Mouse (Mus musculus) lung, adult 2 months (tissue): Measurements from ENCODE around the gene Hist1h2aa. TPM values are rescaled to one million over a fixed set of nuclear protein-coding genes. Genes with fewer than 3 reads are reported as not detected.

Experiments used
- DNase-seq: peaks from one replicate; pipeline ENCODE4 v3.0.0; 2022
- H3K4me1 ChIP-seq: fragments of 200-500 bp; 2 replicates; pipeline ENCODE4 v1.6.1; 2011; ENCODE audit warnings: low read length; ENCODE audit not compliant: control insufficient read depth, insufficient read depth
- H3K4me3 ChIP-seq: fragments of 200-500 bp; replicated peaks from 2 replicates; pipeline ENCODE3; 2011; ENCODE audit warnings: low read depth, mild to moderate bottlenecking, control low read depth, low read length; ENCODE audit errors: extremely low read depth
- CTCF ChIP-seq: fragments of 200-500 bp; IDR thresholded peaks from 2 replicates; pipeline ENCODE4 v1.5.1; 2011; ENCODE audit warnings: mild to moderate bottlenecking, low read length, control low read depth; ENCODE audit not compliant: insufficient read depth
- POLR2A ChIP-seq: fragments of 200-500 bp; IDR thresholded peaks from 2 replicates; pipeline ENCODE4 v1.6.1; 2011; ENCODE audit warnings: low read depth, mild to moderate bottlenecking, control low read depth, low read length, borderline replicate concordance; ENCODE audit errors: extremely low read depth
- WGBS: fragments of 180-500 bp; shearing (Covaris S2); methylation state at CpG from one replicate; pipeline ENCODE4 v1.1.7; 2018; 5-methylcytosine and 5-hydroxymethylcytosine counted together
- polyA plus RNA-seq: library from polyadenylated mRNA; depleted of rRNA; stranded (reverse); fragments of >200 nt; gene quantifications from 2 replicates; pipeline ENCODE4 v1.2.3, GENCODE M21; 2012; rRNA removed

Hist1h2aa gene
- polyA plus RNA-seq: not detected in 2 replicates

DNA sequence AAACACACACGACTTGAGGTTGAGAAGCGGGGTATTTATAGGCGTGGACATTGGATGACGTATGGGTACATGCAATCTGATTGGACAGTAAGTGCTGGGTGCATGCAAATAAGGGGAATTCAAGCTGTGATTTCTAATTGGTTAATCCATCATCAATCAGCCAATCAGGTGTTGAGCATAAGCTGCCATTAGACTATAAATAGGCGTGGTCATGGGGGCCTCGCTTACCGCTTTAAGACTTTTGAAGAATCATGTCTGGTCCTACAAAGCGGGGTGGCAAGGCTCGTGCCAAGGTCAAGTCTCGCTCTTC lies at the start of gene Hist1h2aa:
Hist1h2aa (plus strand) TSS at position 252 of the 310 bp plus-strand sequence.
- 91% methylated on average over 10 of the region's 10 CpGs for WGBS
- TF ChIP-seq CTCF: no peak
- TF ChIP-seq POLR2A: no peak
- Histone ChIP-seq H3K4me1 (no peaks in the 10 kb centered on the region), H3K4me3 (no peak within 1 kb of the TSS)
- no peak for DNase-seq

DNA sequence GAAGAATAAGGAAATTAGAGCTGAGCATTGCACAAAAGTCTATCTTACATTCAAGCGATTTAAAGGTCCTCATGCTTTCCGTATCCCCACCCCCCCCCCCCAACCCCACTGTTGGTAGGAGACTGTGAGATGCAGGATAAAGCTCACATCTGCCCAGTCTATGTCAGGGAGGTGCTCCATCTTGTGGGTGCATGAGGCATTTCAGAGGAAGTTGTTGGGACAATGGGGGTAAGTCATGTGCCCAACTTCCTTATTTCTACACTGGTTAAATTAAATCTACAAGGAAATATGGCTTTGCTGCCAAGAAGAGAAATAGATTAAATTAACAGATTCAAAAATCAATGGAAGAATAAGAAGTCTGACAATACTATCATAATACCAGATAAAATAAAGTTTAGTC lies 48.7 kb upstream of the Hist1h2aa start:
- DNase-seq: no peak
- 33% methylated on average over 2 of the region's 2 CpGs for WGBS
- Histone ChIP-seq H3K4me3 (no peak overlapping the region), H3K4me1 (no peaks in the 10 kb centered on the region)
- TF ChIP-seq POLR2A (no peak), CTCF (peak; percentile 34; the same call in 1 of the 2 replicates)

DNA sequence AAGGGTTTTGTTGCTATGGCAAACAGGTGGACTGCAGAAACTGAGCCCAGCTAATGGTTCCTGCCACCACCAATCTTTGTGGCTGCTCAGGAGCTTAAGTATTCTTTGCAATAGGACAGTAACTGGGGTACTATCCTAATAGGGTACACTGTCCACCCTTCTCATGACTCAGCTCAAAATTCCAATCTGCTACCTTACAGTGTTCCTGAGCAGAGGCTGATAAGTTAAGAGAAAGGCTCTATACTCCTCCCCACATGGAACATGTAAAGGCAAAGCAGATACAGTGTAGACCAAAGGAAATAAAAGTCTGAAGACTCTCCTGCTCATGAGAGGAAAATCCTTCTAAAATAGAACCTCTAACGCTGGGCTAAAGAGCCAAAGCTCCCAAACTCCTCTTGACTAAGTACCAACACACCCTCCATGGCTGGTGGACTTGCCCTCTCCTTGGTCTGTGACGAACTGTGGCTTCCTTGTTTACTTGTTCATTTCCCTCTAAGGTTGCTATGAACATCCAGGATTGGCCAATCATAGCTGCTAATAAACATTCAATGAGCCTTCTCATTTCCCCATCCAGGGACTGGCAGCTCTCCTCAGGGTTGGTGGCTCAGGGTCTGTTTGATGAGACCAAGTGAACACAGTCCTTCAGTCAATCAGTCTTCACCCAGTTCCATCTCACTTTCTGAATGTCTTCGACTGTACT lies 47.1 kb upstream of the Hist1h2aa start:
- TF ChIP-seq POLR2A: no peak
- no peak for TF ChIP-seq CTCF
- no peaks in the 10 kb centered on the region for H3K4me1 ChIP-seq
- H3K4me3 ChIP-seq: no peak overlapping the region
- WGBS: 49% methylated on average over 3 of the region's 3 CpGs
- no peak for DNase-seq

DNA sequence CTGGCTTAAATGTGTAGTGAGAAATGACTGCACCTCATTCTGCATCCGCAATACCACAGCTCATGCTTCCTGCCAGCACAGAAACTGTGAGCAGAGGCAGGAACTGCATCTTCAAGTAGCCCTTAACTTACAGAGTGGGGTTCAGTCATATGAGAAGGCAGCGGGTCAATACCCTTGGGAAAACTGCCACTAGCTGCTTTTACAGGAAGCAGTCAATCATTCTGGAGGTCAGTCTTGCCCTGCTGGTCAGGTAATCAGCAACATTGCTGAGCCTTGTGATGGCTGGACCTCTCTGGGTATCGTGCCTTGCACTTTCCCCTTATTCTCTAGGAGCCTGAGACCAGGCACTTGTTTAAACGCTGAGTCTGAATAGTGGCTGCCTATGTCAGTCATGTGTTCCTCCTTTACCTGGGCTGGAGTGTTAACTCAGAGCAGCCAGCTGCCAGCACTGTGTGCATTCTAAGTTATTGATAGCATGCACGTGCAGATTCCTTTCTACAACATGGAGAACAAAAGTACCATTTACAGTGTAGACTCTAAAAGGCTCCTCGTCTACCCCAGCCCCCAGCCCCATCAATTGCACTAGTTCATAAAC lies 45.2 kb upstream of the Hist1h2aa start:
- H3K4me3 ChIP-seq: no peak overlapping the region
- H3K4me1 ChIP-seq: no peaks in the 10 kb centered on the region
- no peak for TF ChIP-seq CTCF
- TF ChIP-seq POLR2A: no peak
- 63% methylated on average over 6 of the region's 6 CpGs for WGBS
- no peak for DNase-seq

DNA sequence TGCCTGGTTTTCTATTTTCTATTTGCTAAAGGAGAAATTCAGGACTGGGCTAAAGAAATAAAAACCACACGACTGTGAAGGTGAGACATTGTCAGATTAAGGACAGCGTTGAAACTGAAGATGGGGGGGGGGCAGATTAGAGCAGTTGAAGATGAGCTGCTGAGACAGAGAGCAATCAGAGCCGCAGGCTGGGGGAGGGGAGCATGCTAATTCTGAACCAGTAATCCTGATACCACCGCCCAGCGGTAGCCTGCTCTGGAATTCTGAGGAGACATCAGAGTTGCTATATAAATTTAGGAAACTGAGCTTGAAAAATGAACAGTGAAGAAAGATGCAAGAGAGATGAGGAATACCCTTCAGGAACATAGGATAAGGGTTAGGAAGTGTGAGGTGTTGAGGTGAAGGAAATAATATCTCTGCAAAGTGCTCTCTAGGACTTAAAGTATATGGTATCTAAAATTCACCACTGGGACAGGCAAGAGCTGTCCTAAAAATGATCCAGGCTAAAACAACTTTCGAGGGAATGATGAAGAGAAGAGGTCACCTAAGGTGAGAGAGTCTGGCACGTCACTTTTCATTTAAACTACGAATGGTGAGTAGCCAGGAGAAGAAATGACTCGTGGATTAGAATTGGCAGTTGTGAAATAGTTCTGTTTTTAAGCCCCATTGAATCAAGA lies 41.5 kb upstream of the Hist1h2aa start:
- TF ChIP-seq CTCF (no peak), POLR2A (no peak)
- no peak overlapping the region for H3K4me3 ChIP-seq

DNA sequence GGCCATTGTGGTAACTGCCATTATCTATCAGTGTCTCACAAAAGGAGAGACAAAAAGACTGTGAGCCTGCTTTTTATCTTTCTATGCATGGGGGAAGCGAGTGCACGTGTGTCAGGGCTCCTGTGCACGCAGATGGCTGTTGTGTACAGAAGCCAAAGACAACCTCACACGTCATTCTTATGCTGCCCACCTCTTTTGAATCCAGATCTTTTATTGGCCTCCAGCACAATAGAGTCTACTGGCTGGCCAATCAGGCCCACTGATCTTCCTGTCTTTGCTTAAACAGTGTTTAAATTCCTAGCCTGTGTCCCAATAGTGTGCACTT lies 41.0 kb upstream of the Hist1h2aa start:
- 0 out of 2 replicates have a peak, but pooled peaks cover 3% of the 10 kb centered on the region for H3K4me1 ChIP-seq
- 78% methylated on average over 4 of the region's 4 CpGs for WGBS
- no peak for DNase-seq
- no peak overlapping the region for H3K4me3 ChIP-seq
- TF ChIP-seq POLR2A (no peak), CTCF (no peak)

More for the DNA sequence above, 41.5 kb upstream of the Hist1h2aa start:
- 54% methylated on average over 9 of the region's 9 CpGs for WGBS
- no peaks in the 10 kb centered on the region for H3K4me1 ChIP-seq
- DNase-seq: no peak

DNA sequence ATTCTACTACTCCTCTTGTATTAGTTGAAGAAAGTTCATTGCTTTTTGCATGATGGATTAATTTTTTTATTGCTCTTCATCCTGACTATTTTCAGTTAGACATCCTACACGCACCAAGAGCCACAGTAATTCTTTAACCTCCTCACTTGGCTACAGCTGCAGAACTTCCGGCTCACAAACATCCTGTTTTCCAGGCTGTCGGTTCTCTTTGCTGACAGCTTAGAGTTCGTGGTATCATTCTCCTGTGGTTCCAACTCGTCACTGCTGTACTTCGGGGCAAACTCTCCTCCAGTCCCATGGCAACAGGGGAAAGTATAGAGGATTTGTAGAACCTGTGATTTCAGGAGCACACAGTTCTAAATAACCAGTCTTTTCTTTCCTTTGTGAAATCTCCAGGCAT lies 36.0 kb upstream of the Hist1h2aa start:
- TF ChIP-seq POLR2A (no peak), CTCF (no peak)
- WGBS: 29% methylated on average over 6 of the region's 6 CpGs
- 0 out of 2 replicates have a peak, but pooled peaks cover 3% of the 10 kb centered on the region for H3K4me1 ChIP-seq
- no peak overlapping the region for H3K4me3 ChIP-seq
- no peak for DNase-seq

DNA sequence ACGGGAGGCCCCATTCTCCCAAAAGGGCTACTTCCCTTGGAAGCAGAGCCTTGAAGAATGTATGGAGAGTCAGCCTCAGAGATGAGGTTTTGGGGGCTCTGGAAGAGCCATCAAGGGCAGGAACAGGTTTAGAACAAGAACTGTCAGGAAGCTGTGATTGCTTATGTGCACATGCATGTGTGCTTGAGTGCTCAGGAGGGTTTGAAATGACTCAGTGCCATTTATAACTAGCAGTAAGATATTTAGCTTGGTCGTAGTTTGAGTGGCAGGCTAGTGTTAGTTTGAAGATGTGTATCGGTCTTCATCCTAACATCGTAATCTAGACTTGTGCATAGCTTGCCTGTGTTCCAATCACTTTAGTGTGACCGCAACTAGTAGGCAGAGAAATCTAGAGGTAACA lies 27.4 kb upstream of the Hist1h2aa start:
- 90% methylated on average over 5 of the region's 5 CpGs for WGBS
- no peak for DNase-seq
- Histone ChIP-seq H3K4me3 (no peak overlapping the region), H3K4me1 (no peaks in the 10 kb centered on the region)
- TF ChIP-seq POLR2A: no peak
- TF ChIP-seq CTCF: no peak

DNA sequence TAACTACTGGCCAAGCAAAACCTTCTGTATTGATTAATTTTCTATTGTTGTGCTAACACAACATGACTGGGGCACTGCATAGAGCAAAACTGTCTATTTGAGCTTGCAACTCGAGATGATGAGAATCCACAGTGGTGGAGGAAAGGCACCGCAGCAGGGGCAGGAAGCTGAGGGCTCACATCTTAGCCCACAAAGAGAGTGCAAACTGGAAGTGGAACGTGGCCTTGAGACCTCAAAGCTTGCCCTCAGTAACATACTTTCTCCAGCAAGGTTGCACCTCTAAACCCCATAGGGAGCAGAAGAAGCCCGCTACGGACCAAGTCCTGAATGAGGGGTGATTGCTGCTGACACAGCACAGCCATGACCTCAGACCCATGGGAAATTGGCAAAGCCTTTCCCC lies 24.1 kb upstream of the Hist1h2aa start:
- TF ChIP-seq CTCF: no peak
- no peak for TF ChIP-seq POLR2A
- H3K4me1 ChIP-seq: no peaks in the 10 kb centered on the region
- DNase-seq: no peak
- 69% methylated on average over 5 of the region's 5 CpGs for WGBS
- H3K4me3 ChIP-seq: no peak overlapping the region

DNA sequence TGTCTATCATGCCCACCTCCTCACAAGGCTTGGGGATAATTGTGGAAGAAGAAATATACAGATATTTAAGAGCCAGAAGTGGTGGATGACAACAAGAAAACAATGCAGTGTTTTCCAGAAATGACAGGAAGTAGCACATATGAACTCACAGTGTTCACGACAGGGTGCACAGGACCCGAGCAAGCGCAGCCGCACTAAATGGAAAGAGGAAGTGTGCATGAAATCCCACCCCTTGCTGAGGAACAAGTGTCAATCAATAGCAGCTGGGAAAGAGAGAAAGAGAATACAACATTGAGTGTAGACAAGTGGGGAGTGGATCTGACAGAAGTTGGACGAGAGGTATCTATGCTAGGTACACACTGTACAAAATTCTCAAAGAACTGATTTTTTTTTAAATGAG lies 22.9 kb upstream of the Hist1h2aa start:
- Histone ChIP-seq H3K4me1 (no peaks in the 10 kb centered on the region), H3K4me3 (no peak overlapping the region)
- no peak for DNase-seq
- TF ChIP-seq CTCF (no peak), POLR2A (no peak)
- 53% methylated on average over 5 of the region's 5 CpGs for WGBS
